Mouse (Mus musculus): ENCODE measurements around the gene Nid1.
"Not testable (repeated sequence)": the region's sequence is repeated elsewhere in the genome, so short reads cannot be mapped to it uniquely, and the experiment has no call there.

The Nid1 gene

DNA sequence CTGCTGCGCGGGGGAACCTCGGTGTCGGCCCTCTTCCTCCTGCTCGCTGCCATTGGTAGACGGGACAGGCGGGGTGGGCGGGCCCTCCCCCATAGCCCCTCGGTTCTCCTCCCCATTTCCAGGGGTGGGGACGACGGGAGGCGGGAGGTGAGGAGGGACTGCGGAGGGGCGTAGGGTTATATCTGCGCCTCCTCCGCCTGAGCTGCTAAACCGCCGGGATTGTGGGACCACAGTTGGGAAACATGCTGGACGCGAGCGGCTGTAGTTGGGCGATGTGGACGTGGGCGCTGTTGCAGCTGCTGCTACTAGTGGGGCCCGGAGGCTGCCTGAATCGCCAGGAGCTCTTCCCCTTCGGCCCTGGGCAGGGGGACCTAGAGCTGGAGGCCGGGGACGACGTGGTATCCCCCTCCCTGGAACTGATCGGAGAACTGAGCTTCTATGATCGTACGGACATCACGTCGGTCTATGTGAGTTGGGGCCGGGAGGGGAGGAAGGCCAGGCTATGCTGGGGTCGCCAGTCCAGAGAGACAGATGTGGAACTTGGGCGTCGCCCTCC, at the start of gene Nid1:
Nid1 (plus strand) TSS at position 92 of the 556 bp plus-strand sequence.
- not testable (repeated sequence) for DNase-seq (ENCODE audit: low spot score in 2 of 2)

DNA sequence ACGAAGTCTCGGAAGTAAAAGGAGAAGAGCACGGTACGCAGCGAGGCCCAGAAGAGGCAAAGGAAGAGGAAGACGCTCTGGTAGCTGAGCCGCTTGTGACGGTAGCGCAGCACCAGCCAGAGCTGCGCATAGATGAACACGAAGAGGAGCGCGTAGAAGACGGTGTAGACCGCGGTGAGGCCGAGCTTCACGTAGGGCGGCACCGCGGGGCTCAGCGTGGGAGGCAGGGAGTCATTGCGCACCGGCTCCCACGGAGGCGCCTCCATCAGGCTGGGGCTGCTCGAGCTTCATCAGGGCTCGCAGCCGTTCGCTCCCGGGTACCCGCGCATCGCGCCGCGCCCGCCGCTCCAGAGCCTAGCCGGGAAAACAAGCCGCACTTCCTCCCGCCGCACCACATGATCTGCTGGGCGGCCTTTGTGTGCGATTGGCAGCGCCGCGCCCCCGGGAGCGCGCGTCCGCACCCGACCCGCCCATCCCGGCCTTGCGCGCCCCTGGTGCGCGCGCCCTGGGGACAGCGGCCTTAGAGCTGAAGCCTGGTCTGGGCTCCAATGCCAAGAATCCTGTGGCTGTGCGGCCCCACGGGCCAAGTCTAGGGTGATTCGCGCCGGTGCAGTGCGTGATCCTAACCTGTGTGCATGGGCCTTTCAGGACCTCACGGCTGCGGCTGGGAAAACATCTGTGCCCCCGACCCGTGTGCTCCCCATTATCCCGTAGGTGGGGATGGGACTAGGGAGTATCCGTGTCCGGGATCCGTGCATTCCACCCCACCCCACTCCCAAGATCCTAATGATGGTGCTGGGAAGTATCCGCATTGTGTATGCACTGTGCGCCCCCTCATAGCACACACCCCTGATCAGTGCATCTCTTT, 43.9 kb upstream of the Nid1 start, which contains the start of gene Gpr137b:
Gpr137b (minus strand) TSS at position 787 of the 868 bp plus-strand sequence.
- peak; percentile 23 to 43 for DNase-seq (ENCODE audit: low spot score in 2 of 2)

DNA sequence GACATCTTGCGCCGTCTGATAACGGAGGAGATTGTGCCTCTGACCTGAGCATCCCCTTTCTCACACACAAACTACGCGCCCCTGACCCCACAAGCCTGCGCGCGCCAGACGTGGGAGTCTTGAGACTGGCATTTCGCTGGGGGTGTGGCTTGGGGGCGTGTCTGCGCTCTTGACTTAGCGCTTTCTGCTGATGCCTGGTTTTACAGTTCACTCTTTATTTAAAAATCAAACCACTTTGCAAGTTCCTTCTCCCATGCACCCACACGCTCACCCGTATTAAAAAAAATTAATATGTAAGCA, 43.3 kb upstream of the Nid1 start:
- not testable (repeated sequence) for DNase-seq (ENCODE audit: low spot score in 2 of 2)

DNA sequence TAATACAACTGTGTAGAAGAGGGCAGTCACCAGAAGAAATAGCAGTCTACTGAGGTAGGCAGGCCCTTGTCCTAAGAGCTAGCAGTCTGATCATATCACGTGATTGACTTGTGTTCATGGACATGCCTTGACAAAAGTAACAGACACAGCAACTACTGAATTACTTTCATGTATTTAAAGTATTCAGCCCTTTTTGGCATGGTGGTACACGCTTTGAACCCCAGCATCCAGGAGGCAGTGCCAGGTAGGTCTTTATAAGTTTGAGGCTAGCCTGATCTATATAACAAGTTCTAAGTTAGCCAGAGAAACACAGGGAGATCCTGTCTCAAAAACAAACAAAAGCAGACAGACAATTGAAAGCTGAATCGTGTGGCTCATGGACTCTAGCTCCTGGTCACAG, 36.5 kb upstream of the Nid1 start:
- not testable (repeated sequence) for DNase-seq (ENCODE audit: low spot score in 2 of 2)

DNA sequence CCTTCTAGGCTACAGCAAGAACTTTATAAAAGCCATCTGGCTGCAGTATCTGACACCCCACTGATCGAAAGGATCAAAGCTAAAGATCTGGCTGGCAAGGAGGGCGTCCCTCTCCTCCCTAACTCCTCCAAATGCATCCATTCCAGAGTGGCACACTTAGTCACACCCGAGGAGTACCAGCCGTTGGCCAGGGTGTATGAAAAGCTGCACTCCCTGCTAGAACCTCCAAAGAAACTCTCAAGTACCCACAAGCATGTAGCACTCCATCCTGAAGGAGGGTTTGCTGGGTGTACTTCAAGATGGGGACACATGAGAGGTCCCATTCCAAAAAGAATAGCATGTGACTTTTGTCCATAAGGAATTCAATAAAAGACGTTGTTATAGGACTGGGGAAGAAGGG, 34.5 kb upstream of the Nid1 start:
- DNase-seq (ENCODE audit: low spot score in 2 of 2): not testable (repeated sequence)

DNA sequence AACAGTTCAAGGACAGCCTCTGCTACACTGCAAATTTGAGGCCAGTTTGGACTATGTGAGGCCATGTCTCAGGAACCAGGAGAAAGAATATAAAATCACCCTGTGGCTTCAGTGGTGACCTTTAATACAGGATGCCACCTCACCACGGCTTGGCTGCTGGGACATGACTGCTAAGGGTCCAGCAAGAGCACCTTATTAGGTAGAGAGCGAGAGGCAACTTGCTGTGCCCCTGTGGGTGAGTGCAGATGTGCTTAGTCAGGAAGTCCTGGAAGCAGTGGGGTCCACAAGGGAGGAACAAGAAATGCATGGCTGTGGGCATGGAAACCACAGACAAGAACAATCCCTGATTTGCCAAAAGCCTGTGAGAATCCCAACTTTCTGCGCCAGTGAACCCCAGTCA, 34.0 kb upstream of the Nid1 start:
- not testable (repeated sequence) for DNase-seq (ENCODE audit: low spot score in 2 of 2)

DNA sequence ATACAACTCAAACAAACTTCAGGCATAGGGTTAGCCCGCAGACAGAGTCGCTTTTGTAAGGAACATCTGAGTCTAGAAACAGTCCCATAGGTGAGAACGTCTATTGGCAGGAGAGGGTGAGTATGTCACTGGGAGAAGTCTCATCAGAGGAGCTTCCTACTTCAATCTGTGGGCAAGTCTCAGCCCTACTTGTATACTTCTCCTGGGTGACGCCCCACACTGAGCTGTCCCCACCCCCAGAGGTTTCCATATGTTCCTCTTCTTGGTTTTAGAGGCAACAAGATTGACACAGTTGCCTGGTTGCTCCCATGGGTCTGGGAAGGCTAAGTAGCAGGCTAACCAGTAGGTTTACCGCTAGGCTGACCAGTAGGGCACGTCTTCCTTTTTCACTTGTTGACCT, 33.5 kb upstream of the Nid1 start:
- not testable (repeated sequence) for DNase-seq (ENCODE audit: low spot score in 2 of 2)

DNA sequence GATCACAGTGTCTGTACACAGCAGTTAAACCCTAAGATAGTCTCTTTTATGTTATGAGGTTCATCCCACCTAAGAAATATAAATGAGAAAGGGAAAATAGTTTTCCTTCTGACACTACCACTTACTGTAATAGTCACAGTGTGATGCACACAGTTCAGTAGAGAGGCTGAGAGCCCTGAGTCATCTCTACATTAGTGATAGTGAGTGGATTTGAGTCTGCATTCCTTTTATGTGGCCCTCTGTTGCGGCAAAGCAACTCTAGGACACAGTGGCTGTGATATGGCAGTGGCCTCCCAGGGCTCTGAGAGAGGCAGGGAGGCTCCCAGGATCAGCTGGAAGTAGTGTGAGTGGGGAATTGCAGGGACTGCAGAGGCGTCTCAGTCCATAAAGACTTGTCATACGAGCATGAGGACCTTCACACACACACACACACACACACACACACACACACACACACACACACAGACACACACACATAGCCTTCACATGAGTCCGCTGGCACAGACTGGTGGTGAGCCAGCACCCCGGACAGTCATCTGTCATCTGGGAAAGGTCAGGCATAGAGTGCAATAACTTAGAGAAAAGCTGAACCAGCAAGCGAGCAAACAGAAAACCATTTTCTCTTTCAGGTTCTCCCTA, 32.7 kb upstream of the Nid1 start:
- DNase-seq (ENCODE audit: low spot score in 2 of 2): not testable (repeated sequence)

DNA sequence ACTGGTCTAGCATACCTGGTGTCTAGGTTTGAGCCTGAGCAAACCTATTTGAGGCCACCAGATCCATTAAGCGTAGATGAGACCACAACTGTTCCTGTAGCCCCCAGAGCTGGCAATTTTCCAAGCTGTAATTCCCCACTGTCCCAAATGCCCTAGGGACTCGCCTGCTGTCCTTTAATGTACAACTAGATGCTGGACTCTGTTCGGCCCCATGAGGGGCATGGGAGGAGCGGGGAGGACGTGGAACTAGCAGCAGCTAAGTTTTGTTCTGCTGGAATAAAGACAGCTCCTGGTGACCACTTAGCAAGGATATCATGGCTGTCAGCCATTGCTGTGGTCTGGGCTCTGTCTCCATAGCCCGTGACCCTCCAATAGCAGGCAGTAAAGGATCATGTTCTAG, 31.8 kb upstream of the Nid1 start:
- DNase-seq (ENCODE audit: low spot score in 2 of 2): not testable (repeated sequence)

DNA sequence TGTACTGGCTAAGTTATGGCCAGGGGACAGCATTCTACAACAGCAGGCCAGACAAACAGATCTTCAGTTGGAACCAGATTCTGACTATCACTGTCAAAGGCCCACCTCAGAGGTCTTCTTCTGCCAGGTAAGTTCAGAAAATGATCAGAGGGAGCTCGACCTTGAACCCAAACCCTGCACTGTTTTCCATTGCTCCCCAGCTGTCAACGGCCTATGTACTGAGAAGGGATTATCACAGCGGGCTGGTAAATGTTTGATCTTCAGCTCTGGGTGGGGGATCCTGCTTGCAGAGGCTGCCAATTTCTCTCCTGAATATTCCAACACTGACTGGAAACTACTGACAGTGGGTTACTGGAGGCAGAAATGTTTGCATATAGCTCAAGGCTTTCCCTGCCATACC, 23.1 kb upstream of the Nid1 start:
- DNase-seq (ENCODE audit: low spot score in 2 of 2): no peak

DNA sequence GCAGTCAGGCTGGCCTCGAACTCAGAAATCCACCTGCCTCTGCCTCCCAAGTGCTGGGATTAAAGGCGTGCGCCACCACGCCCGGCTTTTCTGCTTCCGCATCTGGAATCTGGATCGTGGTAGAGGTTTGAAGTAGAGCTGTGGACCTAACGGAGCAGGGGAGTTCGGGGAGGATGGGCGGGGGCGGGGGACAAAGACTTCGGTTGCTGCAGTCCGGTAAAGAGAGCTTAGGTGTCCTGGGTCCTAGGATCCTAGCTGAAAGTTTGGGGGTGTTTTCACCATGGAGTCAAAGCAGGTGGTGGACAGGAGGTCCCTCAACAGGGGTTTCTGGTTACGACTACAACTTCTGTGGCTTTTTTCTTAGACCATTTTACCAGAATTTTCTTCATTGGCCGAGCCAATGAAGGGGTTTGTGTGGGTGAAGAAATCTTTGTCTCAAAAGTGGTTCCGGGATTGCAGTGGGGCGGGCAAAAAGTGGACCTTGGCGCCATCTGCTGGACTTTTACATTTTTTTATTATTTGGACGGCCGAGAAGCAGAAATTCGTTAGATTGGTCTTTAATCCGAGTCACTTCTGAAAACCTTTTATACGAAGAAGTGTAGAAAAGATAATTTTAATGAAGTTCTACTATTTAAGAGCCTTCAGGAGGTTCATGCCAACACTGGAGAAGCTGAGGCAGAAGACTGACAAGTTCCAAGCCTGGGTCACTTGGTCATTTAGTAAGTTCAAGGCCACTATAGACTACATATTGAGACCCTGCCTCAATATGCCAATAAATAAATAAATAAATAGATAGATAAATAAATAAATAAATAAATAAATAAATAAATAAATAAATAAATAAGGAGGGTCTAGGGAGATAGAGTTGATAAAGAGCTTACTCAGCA, 22.0 kb upstream of the Nid1 start:
- peak in 1 of 2 experiments; percentile 61 for DNase-seq (ENCODE audit: low spot score in 2 of 2)

DNA sequence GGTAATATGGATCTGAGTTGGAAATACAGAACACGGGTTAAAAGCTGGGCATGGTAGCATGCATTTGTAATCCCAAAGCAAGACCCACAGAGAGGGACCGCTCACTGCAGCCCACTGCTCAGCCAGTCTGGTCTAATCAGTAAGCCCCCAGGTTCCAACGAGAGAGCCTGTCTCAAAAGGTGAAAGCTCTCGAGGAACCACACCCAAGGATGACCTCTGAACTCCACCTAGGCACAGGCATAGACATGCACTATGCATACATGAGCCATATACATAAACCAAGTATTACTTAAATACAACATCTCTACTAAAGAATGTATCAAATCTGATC, 21.4 kb upstream of the Nid1 start:
- DNase-seq (ENCODE audit: low spot score in 2 of 2): not testable (repeated sequence)

DNA sequence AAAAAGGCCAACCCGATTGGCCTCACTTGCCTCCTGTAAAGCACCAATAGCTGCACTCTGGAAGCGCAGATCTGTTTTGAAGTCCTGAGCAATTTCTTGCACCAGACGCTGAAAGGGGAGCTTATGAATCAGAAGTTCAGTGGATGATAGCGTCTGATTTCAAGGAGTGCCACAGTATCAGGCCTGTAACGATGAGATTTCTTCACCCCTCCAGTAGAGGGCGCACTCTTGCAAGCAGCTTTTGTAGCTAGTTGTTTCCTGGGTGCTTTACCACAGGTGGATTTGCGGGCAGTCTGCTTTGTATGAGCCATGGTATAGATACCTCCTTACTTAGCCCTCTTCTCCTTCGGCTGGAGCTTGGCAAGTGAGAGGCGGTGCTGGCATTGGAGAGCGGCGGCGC, 18.5 kb upstream of the Nid1 start:
- DNase-seq (ENCODE audit: low spot score in 2 of 2): not testable (repeated sequence)

DNA sequence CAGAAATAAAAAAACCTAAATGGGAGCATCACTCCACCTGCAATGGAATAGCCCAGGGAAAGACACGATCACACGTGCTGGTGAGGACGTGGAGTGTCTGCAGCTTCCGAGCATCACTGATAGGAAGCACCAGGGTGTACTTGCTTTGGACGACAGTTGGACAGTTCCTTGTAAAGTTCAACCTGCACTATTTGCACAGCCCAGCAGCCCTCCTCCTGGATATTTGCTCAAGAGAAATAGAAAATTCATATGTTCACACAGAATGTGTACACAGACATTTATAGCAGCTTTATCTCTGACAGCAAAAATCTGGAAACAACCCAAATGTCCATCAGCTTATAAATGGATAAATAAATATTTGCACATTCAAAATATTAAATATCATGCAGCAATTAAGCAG, 14.1 kb upstream of the Nid1 start:
- DNase-seq (ENCODE audit: low spot score in 2 of 2): not testable (repeated sequence)

DNA sequence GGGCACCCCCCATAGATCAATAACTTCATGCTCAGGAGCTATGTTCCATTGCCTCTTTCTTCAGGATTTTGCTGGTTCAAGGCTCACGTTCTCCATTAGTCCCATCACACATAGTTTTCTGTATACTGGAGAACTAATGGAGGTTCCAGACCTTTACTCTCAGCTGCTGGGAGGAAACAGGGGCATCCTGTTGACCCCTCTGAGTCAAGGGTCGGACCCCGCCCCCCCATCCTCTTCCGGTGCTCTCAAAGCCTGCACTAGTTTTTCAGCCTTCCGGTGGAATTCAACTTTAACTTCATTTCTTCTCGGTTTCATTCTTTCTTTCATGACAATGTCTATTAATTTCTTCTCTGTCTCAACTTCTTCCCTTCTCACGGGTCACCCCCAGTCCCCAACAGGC, 1.2 kb upstream of the Nid1 start:
- not testable (repeated sequence) for DNase-seq (ENCODE audit: low spot score in 2 of 2)

DNA sequence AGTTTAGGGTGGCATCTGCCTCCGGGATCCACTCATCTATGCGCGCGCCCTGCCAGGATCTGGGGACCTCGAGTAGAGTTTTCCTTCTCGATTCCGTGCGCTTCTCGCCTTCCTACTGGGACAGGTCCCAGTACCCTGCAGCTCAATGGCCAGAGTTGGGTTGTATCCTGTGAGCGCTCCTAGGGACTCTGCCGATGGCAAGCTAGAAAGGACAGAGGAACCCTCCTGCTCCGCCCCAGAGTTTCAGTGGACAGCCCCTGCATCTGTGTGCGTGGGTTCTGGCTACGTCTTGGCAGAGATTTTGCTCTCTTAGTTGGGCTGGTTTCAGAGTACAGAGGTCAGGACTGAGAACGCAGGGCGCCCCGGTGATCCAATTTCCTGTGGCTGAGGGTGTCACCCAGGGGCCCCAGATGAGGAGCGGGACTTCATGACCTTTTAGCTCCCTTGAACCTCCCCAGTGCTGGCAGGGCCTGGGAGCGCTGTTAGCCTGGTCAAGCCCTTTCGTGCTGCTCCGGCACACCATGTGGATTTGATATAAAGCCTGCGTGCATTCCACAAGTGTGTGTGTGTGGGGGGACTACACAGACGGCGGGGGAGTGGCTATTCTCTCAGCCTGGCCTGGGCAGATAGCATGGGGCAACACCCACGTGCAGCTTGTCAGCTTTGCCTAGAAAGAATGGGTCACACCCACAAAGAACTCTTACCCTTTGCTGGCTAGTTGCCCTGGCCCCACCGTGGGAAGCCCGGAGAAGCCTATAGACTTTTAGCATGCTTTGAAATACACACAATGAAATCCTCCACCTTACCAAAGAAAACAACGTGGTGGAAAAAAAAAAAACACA, 982 bp downstream of the Nid1 start:
- not testable (repeated sequence) for DNase-seq (ENCODE audit: low spot score in 2 of 2)

DNA sequence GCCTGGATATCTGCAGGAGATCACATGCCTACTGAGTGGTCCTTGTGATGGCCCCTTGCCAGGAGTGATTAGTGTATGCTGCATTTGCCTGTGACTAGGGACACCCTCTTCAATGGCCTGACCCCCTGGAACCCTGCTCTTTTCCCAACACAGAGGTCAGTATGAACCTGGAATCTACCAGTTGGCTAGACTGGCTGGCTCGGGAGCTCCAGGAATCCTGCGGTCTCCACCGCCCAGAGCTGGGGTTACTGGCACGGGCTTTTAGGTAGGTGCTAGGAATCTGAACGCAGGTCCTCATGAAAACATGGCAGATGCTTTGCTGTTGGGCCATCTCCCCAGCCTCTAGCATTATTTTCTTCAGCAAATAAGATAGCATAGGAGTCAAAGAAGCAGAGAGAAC, 8.2 kb downstream of the Nid1 start:
- DNase-seq (ENCODE audit: low spot score in 2 of 2): not testable (repeated sequence)

DNA sequence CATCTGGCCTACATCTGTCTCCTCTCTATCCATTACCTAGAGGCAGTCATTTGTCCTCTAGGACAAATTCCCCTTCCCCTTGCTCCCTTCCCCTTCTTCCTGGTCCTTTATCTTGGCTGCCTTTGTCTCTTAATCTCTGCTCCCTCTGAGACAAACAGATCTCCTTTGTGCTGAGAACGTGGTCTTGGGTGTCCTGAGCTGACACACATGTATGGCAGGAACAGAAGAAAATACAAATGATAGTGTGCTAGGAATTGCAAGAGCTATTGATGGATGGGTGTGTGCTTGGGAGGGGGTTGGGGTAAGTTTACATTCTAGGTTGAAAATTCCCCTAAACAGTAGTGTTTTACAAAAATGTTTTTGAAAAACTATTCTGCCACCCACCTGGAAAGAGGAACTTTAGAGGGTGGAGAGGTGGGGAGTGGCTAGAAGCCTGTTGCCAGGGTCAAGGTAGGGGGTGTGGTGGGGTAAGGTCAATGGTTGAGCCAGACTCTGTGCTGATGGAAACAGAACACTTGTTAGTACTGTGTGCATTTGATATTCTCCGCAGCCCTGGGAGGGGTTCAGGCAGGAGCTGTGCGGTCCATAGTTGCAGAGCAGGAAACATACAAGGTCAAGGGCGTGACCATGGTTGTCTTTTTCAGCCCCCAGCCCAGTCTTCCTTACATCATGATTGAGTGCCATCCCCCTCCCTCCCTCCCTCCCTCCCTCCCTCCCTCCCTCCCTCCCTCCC, 9.5 kb downstream of the Nid1 start:
- not testable (repeated sequence) for DNase-seq (ENCODE audit: low spot score in 2 of 2)

DNA sequence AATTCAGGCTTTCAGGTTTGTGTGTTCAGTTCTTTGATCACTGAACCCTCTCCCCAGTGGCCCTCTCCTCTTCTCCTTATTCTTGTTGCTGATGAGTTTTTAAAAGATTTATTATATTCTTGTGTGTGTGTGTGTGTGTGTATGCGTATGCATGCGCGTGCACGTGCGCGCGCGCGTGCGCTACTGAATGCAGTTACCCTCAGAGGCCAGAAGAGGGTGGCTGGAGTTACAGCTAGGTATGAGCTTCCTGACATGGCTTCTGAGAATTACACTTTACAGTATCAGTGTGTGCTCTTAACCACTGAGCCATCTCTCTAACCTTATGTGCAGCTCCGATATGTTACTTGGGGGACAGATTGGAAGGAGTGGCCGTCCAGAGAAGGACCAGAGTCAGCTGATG, 12.6 kb downstream of the Nid1 start:
- DNase-seq (ENCODE audit: low spot score in 2 of 2): not testable (repeated sequence)

DNA sequence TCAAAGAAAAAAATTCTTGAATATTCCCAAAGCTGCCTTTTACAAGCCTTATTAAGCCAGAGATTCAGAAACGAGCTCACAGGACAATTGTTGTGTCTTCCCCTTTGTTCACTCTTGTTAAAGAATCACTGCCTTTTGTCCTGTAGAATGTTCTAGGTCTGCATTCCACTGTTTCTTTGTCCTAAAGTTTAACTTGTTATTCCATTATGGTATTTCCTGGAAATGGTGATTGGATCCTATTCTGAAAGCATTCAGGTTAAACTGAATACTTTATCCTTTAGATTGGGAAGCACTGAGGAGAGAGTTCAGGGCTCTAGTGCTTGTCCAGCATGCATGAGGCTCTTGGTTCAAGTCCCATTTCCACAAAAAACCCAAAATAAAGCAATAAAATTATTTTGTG, 13.6 kb downstream of the Nid1 start:
- not testable (repeated sequence) for DNase-seq (ENCODE audit: low spot score in 2 of 2)
